Mouse (Mus musculus): ENCODE measurements around the gene Gps2. TPM values are rescaled to one million over a fixed set of nuclear protein-coding genes. Genes with fewer than 3 reads are reported as not detected.
A peak's percentile ranks its signal among the peaks of the same experiment; 100 is the strongest.
"Not testable (repeated sequence)": the region's sequence is repeated elsewhere in the genome, so short reads cannot be mapped to it uniquely, and the experiment has no call there.

The Gps2 gene
- polyA plus RNA-seq, 1 experiment from 2014 or later: 85.2 TPM

DNA sequence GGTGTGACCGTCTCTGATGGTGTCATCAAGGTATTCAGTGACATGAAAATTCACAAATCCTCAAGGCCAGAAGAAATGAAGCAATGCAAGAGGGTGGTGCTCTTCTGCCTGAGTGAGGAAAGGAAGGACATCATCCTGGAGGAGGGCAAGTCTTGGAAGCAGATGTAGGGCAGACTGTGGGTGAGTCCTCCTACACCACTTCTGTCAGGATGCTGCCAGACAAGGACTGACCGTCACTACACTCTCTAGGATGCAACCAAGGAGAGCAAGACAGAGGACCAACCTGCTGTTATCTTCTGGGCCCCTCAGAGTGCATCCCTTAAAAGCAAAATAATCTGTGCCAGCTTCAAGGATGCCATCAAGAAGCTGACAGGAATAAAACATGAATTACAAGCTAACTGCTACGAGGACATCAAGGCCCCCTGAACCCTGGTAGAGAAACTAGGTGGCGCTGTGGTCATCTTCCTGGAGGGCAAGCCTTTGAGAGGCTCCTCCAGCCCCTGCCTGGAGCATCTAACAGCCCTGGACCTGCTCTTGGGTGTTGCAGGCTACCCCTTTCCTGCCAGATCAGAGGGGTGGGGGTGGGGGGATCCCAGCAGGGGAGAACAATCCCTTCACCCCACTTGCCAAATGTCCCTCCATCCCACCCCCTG lies 37.2 kb downstream of the Gps2 start:
- Histone ChIP-seq H3K4me1 (ENCODE audit: insufficient read depth, low read length) (peaks cover 22% of the 10 kb centered on the region), H3K9me3 (ENCODE audit: low read length) (no peaks in the 10 kb centered on the region), H3K4me2 (replicated peaks; ENCODE audit: low read depth, low read length) (no peak overlapping the region), H3K4me3 (ENCODE audit: low read length) (no peak overlapping the region), H3K9ac (replicated peaks; ENCODE audit: low read length) (no peak overlapping the region), H3K27ac (ENCODE audit: low read length) (no peak overlapping the region), H3K36me3 (ENCODE audit: insufficient read depth, low read length) (no peaks in the 10 kb centered on the region), H3K27me3 (ENCODE audit: insufficient read depth, low read length) (no peaks in the 10 kb centered on the region; the same call in 1 of the 2 replicates)
- no peak for ATAC-seq (ENCODE audit: low FRiP score, low TSS enrichment)
- WGBS: 44% methylated on average over 4 of the region's 4 CpGs

DNA sequence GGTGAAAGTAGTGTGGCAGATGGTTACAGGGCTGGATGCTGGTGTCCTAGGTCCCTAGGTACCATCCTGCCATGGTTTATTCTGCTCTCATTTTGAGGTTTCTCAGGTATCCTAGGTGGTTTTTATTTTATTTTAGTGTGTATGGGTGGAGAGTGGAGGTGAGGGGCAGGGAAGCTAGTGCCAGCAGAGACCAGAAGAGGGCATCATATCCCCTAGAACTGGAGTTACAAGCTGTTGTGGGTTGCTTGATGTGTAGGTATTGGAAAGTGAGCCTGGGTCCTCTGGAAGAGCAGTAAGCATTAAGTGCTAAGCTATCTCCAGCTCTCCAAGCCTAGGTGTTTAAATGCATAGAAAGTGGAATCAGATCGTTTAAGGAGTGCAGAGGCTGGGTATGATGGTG lies 38.6 kb downstream of the Gps2 start:
- 17% methylated on average over 1 of the region's 1 CpGs for WGBS
- H3K36me3 ChIP-seq (ENCODE audit: insufficient read depth, low read length): no peaks in the 10 kb centered on the region
- ATAC-seq (ENCODE audit: low FRiP score, low TSS enrichment): no peak

DNA sequence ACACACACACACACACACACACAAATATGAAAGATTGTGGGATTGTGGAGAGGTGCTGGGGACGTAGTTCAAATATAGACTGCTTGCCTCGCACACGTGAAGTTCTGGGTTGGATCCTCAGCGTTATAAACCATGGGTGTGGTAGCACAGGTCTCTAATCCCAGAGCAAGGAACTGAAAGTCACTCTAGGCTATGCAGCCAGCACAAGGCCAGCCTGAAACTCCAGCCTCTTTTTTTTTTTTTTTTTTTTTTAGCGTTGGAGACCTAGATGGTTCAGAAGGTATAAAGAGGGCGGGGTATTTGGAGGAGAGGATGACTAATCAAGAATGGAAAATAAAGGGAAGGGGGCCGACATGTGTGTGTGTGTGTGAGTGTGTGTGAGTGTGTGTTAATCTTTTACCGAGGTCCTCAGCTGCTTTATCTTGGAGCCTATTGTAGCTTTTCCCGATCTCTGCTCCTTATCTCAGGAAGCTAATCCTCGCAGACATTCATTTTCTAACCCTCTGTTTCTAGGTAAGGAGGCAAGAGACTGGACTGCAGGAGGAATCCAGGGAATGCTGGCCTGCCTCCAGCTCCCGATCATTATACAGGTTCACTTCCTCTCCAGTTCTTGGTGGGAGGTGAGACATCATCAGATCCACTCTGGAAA lies 39.7 kb downstream of the Gps2 start:
- no peak for ATAC-seq (ENCODE audit: low FRiP score, low TSS enrichment)
- no peaks in the 10 kb centered on the region for H3K36me3 ChIP-seq (ENCODE audit: insufficient read depth, low read length)

More for the DNA sequence above, 38.6 kb downstream of the Gps2 start:
- H3K4me1 ChIP-seq (ENCODE audit: insufficient read depth, low read length): peaks cover 11% of the 10 kb centered on the region
- no peak overlapping the region for H3K9ac ChIP-seq (replicated peaks; ENCODE audit: low read length)
- H3K4me3 ChIP-seq (ENCODE audit: low read length): no peak overlapping the region
- H3K27ac ChIP-seq (ENCODE audit: low read length): no peak overlapping the region
- no peaks in the 10 kb centered on the region; the same call in 1 of the 2 replicates for H3K27me3 ChIP-seq (ENCODE audit: insufficient read depth, low read length)
- H3K4me2 ChIP-seq (replicated peaks; ENCODE audit: low read depth, low read length): no peak overlapping the region
- no peaks in the 10 kb centered on the region for H3K9me3 ChIP-seq (ENCODE audit: low read length)

DNA sequence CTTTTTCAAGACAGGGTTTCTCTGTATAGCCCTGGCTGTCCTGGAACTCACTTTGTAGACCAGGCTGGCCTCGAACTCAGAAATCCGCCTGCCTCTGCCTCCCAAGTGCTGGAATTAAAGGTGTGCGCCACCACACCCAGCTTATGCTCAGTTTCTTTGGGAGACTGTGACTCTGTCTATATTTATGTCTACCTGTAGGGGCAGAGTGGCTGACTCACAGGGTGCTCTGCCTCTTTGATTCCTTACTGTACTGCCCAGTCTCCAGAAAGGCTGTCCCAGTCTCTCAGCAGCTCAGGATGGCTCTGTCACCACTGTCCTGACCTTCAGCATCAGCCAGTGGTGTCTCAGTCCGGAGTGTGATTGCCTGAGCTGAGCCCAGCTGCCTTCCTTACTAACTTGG lies 41.9 kb downstream of the Gps2 start:
- WGBS: 69% methylated on average over 3 of the region's 4 CpGs

More for the DNA sequence above, 39.7 kb downstream of the Gps2 start:
- H3K9ac ChIP-seq (replicated peaks; ENCODE audit: low read length): no peak overlapping the region
- WGBS: 58% methylated on average over 11 of the region's 11 CpGs
- no peaks in the 10 kb centered on the region; the same call in 1 of the 2 replicates for H3K27me3 ChIP-seq (ENCODE audit: insufficient read depth, low read length)
- no peak overlapping the region for H3K27ac ChIP-seq (ENCODE audit: low read length)
- no peak overlapping the region for H3K4me2 ChIP-seq (replicated peaks; ENCODE audit: low read depth, low read length)
- H3K9me3 ChIP-seq (ENCODE audit: low read length): no peaks in the 10 kb centered on the region
- H3K4me3 ChIP-seq (ENCODE audit: low read length): no peak overlapping the region
- peaks cover 4% of the 10 kb centered on the region for H3K4me1 ChIP-seq (ENCODE audit: insufficient read depth, low read length)

DNA sequence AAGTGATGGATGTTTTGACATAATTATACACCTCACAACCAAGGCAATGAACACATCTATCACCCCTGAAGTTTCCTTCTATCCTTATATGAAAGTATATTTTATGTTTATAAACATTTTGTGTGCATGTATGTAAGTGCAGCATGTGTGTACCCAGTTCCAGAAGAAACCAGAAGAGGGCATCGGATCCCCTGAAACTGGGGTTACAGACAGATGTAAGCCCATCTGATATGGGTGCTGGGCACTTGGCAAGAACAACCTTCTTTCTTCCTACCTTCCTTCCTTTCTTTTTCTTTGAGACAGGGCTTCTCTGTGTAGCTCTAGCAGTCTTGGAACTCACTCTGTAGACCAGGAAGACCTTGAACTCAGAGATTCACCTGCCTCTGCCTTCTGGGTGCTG lies 42.5 kb downstream of the Gps2 start:
- H3K4me2 ChIP-seq (replicated peaks; ENCODE audit: low read depth, low read length): no peak overlapping the region
- no peak overlapping the region for H3K27ac ChIP-seq (ENCODE audit: low read length)
- ATAC-seq (ENCODE audit: low FRiP score, low TSS enrichment): no peak
- H3K4me1 ChIP-seq (ENCODE audit: insufficient read depth, low read length): no peaks in the 10 kb centered on the region
- no peaks in the 10 kb centered on the region for H3K9me3 ChIP-seq (ENCODE audit: low read length)
- 72% methylated on average over 1 of the region's 1 CpGs for WGBS
- H3K9ac ChIP-seq (replicated peaks; ENCODE audit: low read length): no peak overlapping the region
- no peak overlapping the region for H3K4me3 ChIP-seq (ENCODE audit: low read length)
- H3K36me3 ChIP-seq (ENCODE audit: insufficient read depth, low read length): no peaks in the 10 kb centered on the region
- H3K27me3 ChIP-seq (ENCODE audit: insufficient read depth, low read length): no peaks in the 10 kb centered on the region

More for the DNA sequence above, 41.9 kb downstream of the Gps2 start:
- not testable (repeated sequence) for H3K9ac ChIP-seq (replicated peaks; ENCODE audit: low read length); H3K4me1 ChIP-seq (ENCODE audit: insufficient read depth, low read length); H3K36me3 ChIP-seq (ENCODE audit: insufficient read depth, low read length); H3K4me2 ChIP-seq (replicated peaks; ENCODE audit: low read depth, low read length); H3K27ac ChIP-seq (ENCODE audit: low read length); H3K4me3 ChIP-seq (ENCODE audit: low read length); H3K27me3 ChIP-seq (ENCODE audit: insufficient read depth, low read length); ATAC-seq (ENCODE audit: low FRiP score, low TSS enrichment); H3K9me3 ChIP-seq (ENCODE audit: low read length)

DNA sequence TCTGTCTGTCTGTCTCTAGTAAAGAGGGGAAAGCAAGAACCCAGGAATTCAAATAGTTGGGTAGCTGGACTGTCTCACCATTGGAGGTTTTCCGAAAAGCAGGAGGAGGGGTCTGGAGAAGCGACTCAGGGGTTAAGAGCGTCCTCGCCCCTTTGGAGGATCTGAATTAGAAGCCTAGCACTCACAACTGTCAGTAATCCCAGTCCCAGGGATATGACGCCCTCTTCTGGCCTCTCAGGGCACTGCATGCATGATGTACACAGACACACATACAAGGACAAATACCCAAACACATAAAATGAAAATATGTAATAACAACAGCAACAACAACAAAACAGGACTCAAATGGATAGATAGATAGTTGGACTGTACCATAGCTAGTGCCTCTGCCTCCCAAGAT lies 46.9 kb downstream of the Gps2 start:
- ATAC-seq (ENCODE audit: low FRiP score, low TSS enrichment): no peak
- no peak overlapping the region for H3K9ac ChIP-seq (replicated peaks; ENCODE audit: low read length)
- no peak overlapping the region for H3K4me3 ChIP-seq (ENCODE audit: low read length)
- H3K27ac ChIP-seq (ENCODE audit: low read length): no peak overlapping the region
- no peak overlapping the region for H3K4me2 ChIP-seq (replicated peaks; ENCODE audit: low read depth, low read length)
- WGBS: 38% methylated on average over 5 of the region's 5 CpGs
- H3K9me3 ChIP-seq (ENCODE audit: low read length): no peaks in the 10 kb centered on the region
- no peaks in the 10 kb centered on the region for H3K36me3 ChIP-seq (ENCODE audit: insufficient read depth, low read length)
- no peaks in the 10 kb centered on the region for H3K4me1 ChIP-seq (ENCODE audit: insufficient read depth, low read length)
- H3K27me3 ChIP-seq (ENCODE audit: insufficient read depth, low read length): peaks cover 35% of the 10 kb centered on the region

DNA sequence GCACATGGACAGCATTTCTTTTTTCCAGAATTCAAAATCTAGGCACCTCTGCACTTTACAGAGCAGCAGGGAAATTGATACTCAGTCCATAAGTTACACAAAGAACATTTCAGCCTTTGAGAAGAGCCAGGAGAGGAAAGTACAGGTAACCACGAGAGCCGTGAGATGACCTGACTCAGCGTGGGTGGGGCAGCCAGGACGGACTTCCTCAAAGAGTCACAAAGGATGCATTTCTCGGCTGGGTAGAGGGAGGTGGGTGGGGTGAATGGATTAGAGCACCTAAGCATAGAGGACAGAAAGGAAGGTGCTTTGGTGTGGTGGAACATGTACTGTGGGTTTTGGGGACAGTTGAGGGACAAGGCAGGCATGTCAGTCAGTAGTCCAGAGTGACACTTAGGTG lies 48.2 kb downstream of the Gps2 start:
- peaks cover 6% of the 10 kb centered on the region; the same call in 1 of the 2 replicates for H3K4me1 ChIP-seq (ENCODE audit: insufficient read depth, low read length)
- no peak overlapping the region for H3K9ac ChIP-seq (replicated peaks; ENCODE audit: low read length)
- H3K4me3 ChIP-seq (ENCODE audit: low read length): no peak overlapping the region
- H3K27me3 ChIP-seq (ENCODE audit: insufficient read depth, low read length): peaks cover 43% of the 10 kb centered on the region
- no peaks in the 10 kb centered on the region for H3K9me3 ChIP-seq (ENCODE audit: low read length)
- no peak for ATAC-seq (ENCODE audit: low FRiP score, low TSS enrichment)
- H3K4me2 ChIP-seq (replicated peaks; ENCODE audit: low read depth, low read length): no peak overlapping the region
- WGBS: 26% methylated on average over 5 of the region's 5 CpGs
- no peak overlapping the region for H3K27ac ChIP-seq (ENCODE audit: low read length)
- no peaks in the 10 kb centered on the region for H3K36me3 ChIP-seq (ENCODE audit: insufficient read depth, low read length)

DNA sequence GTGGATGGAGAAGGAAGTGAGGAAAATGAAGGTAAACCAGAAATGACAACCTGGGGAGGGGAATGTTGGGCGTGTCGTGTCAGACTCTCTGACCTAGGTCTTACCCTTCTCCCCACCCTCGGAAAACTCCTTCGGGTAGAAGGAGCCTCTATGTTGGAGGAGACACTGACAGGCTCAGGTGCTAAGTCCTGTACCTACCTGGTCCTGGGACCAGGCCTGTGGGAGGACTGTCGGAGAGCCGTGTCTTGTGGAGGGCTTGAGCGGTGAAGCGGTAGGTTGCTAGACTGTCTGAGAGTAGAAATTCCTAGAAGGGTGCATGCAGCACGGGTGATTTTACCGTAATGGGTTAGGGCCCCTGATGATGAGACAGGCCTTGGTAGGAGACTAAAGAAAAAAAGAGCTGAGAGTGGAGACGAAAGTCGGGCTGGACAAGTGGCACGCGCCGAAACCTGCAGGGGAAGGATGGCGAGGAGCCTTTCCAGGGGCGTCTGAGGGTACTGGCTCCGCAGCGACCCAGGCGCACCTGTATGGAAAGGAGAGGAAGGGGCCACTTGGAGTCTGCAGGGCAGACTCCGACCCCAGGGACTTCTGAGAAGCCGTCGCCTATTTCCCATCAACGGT lies 51.1 kb downstream of the Gps2 start, which contains the start of gene Cldn7:
Cldn7 (plus strand) TSS at position 130 of the 621 bp plus-strand sequence.
- peaks cover 45% of the 10 kb centered on the region for H3K27me3 ChIP-seq (ENCODE audit: insufficient read depth, low read length)
- H3K4me2 ChIP-seq (replicated peaks; ENCODE audit: low read depth, low read length): peak within 1 kb of the TSS; percentile 61
- peaks cover 15% of the 10 kb centered on the region for H3K36me3 ChIP-seq (ENCODE audit: insufficient read depth, low read length)
- H3K9me3 ChIP-seq (ENCODE audit: low read length): no peaks in the 10 kb centered on the region
- H3K9ac ChIP-seq (replicated peaks; ENCODE audit: low read length): peak within 1 kb of the TSS; percentile 70
- H3K27ac ChIP-seq (ENCODE audit: low read length): peak within 1 kb of the TSS; percentile 80
- peak within 1 kb of the TSS; percentile 54 for H3K4me3 ChIP-seq (ENCODE audit: low read length)
- peaks cover 10% of the 10 kb centered on the region; the same call in 1 of the 2 replicates for H3K4me1 ChIP-seq (ENCODE audit: insufficient read depth, low read length)
- WGBS: 6% methylated on average over 24 of the region's 24 CpGs
- no peak; the same call in 1 of the 2 replicates for ATAC-seq (ENCODE audit: low FRiP score, low TSS enrichment)

DNA sequence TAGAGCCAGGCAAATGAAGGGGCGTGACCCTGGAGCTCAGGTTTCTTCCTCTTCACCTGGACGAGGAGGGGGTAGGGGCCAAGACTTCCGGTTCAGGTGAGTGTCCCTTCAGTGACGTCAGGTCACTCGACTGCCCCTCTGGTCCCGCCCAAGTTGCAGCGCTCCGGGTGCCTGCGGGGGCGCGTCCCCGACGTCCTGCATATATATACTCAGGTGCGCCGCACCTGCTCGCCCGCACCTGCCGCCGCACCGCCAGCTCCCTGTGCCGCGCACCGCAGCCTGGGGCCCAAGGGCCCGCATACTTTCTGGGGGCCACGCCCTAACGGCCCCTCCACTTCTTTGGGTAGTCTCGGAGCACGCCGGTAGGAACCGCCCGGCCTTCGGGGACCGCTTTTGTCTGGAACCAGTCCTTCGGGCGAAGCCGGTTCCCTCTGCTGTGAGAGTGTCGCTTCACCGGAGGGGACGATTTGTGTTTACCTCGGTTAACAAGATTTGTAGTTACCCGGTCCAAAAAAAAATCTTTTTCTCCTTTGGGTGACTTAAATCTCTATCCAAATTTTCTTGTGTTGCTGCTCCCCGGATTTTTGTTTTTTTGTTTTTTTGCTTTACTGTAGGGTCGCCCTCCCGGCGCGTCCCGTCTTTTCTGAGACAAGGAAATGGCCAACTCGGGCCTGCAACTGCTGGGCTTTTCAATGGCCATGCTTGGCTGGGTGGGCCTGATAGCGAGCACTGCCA lies 51.8 kb downstream of the Gps2 start:
- ATAC-seq (ENCODE audit: low FRiP score, low TSS enrichment): peak; percentile 66
- H3K9ac ChIP-seq (replicated peaks; ENCODE audit: low read length): peak overlapping the region; percentile 70
- H3K9me3 ChIP-seq (ENCODE audit: low read length): no peaks in the 10 kb centered on the region
- H3K4me3 ChIP-seq (ENCODE audit: low read length): peak overlapping the region; percentile 54
- H3K4me1 ChIP-seq (ENCODE audit: insufficient read depth, low read length): peaks cover 16% of the 10 kb centered on the region; the same call in 1 of the 2 replicates
- H3K27ac ChIP-seq (ENCODE audit: low read length): peak overlapping the region; percentile 80
- H3K27me3 ChIP-seq (ENCODE audit: insufficient read depth, low read length): peaks cover 45% of the 10 kb centered on the region
- peak overlapping the region; percentile 61 for H3K4me2 ChIP-seq (replicated peaks; ENCODE audit: low read depth, low read length)
- WGBS: 2% methylated on average over 49 of the region's 49 CpGs
- H3K36me3 ChIP-seq (ENCODE audit: insufficient read depth, low read length): peaks cover 21% of the 10 kb centered on the region
